Mouse (Mus musculus) olfactory bulb, adult 2 months (tissue): ENCODE data around the gene Ogt. TPM values are rescaled to one million over a fixed set of nuclear protein-coding genes. Genes with fewer than 3 reads are reported as not detected.

Experiments used
- H3K27ac ChIP-seq: fragments of 200-500 bp; 2 replicates; pipeline ENCODE4 v1.5.1; 2012; ENCODE audit warnings: low read depth, low read length; ENCODE audit not compliant: insufficient read depth
- H3K4me1 ChIP-seq: fragments of 200-500 bp; 2 replicates; pipeline ENCODE4 v1.6.1; 2012; ENCODE audit warnings: low read length; ENCODE audit not compliant: control insufficient read depth, insufficient read depth
- H3K4me3 ChIP-seq: fragments of 200-500 bp; 2 replicates; pipeline ENCODE4 v1.5.1; 2012; ENCODE audit warnings: mild to moderate bottlenecking, low read depth, low read length, moderate library complexity; ENCODE audit not compliant: insufficient read depth
- CTCF ChIP-seq: fragments of 200-500 bp; IDR thresholded peaks from 2 replicates; pipeline ENCODE4 v1.5.1; 2012; ENCODE audit warnings: low read depth, mild to moderate bottlenecking, low read length, moderate library complexity; ENCODE audit not compliant: insufficient read depth
- POLR2A ChIP-seq: fragments of 200-500 bp; IDR thresholded peaks from 2 replicates; pipeline ENCODE4 v1.6.1; 2012; ENCODE audit warnings: mild to moderate bottlenecking, low read depth, low read length, moderate library complexity; ENCODE audit not compliant: insufficient read depth
- WGBS: fragments of 180-500 bp; shearing (Covaris S2); methylation state at CpG from one replicate; pipeline ENCODE4 v1.1.7; 2018; 5-methylcytosine and 5-hydroxymethylcytosine counted together
- polyA plus RNA-seq: library from polyadenylated mRNA; stranded (reverse); fragments of >200 nt; gene quantifications from 2 replicates; pipeline ENCODE4 v1.2.4, GENCODE M21; 2012; ENCODE audit warnings: low replicate concordance; ENCODE audit not compliant: missing spikeins, insufficient read depth, insufficient read length

The Ogt gene
- polyA plus RNA-seq, 1 experiment, result 377 TPM

GRCm38 (mm10) chrX:101733828-101734319 lies 94.0 kb downstream of the Ogt start, which contains the start of gene Cxcr3:
TSS of gene Cxcr3 (minus strand) at chrX:101734269.
- H3K27ac ChIP-seq, result no peak within 1 kb of the TSS
- H3K4me3 ChIP-seq, result no peak within 1 kb of the TSS
- peaks cover 3% of the 10 kb centered on the region; the same call in 1 of the 2 replicates for H3K4me1 ChIP-seq
- TF ChIP-seq CTCF, result no peak
- TF ChIP-seq POLR2A, result no peak
- WGBS, result 53% methylated on average over 11 of the region's 11 CpGs

Other genes with a start within 250 kb of the Ogt start
- not detected in 2 replicates for gene Zmym3, start 219.2 kb upstream of the Ogt start, polyA plus RNA-seq
- 352 TPM in 1 of 2 replicates, not detected in the other for gene Nono, start 210.7 kb upstream of the Ogt start, polyA plus RNA-seq
- gene Itgb1bp2, start 191.0 kb upstream of the Ogt start, polyA plus RNA-seq, result not detected in 2 replicates
- not detected in 2 replicates for gene Taf1, start 107.3 kb upstream of the Ogt start, polyA plus RNA-seq
- not detected in 2 replicates for gene Cxcr3, start 94.2 kb downstream of the Ogt start, polyA plus RNA-seq
- gene Gm4779, start 154.4 kb downstream of the Ogt start, polyA plus RNA-seq, result not detected in 2 replicates
- not detected in 2 replicates for gene 8030474K03Rik, start 154.6 kb downstream of the Ogt start, polyA plus RNA-seq
- not detected in 2 replicates for gene Nhsl2, start 209.3 kb downstream of the Ogt start, polyA plus RNA-seq